Mouse (Mus musculus) brain, embryonic 18.5 days (tissue): Measurements from ENCODE around the gene Tmem52.
"Not testable (repeated sequence)": the region's sequence is repeated elsewhere in the genome, so short reads cannot be mapped to it uniquely, and the experiment has no call there.

Experiments
- DNase-seq: peaks from one replicate; pipeline ENCODE4 v3.0.0-alpha.2; 2012; ENCODE audit warnings: low read depth, low spot score

Gene Tmem52

GRCm38 (mm10) chr4:155471406-155471805 is 2.5 kb downstream of the Tmem52 start:
- DNase-seq: no peak

GRCm38 (mm10) chr4:155472716-155473290 is 3.9 kb downstream of the Tmem52 start:
- DNase-seq: no peak

GRCm38 (mm10) chr4:155473319-155473718 is 4.4 kb downstream of the Tmem52 start:
- DNase-seq: no peak

- DNase-seq: not testable (repeated sequence)
Measured at GRCm38 (mm10) chr4:155473796-155474195, 4.9 kb downstream of the Tmem52 start.

- DNase-seq: no peak
Measured at GRCm38 (mm10) chr4:155481381-155482124, 12.6 kb downstream of the Tmem52 start.

GRCm38 (mm10) chr4:155482125-155482480 is 13.2 kb downstream of the Tmem52 start:
- no peak for DNase-seq

GRCm38 (mm10) chr4:155482733-155483540 is 14.0 kb downstream of the Tmem52 start:
- DNase-seq: no peak

GRCm38 (mm10) chr4:155485521-155485920 is 16.6 kb downstream of the Tmem52 start:
- DNase-seq: no peak

- no peak for DNase-seq
Measured at GRCm38 (mm10) chr4:155487746-155488145, 18.8 kb downstream of the Tmem52 start.

- DNase-seq: no peak
Measured at GRCm38 (mm10) chr4:155488232-155489025, 19.5 kb downstream of the Tmem52 start.

- no peak for DNase-seq
Measured at GRCm38 (mm10) chr4:155489101-155489970, 20.4 kb downstream of the Tmem52 start.

GRCm38 (mm10) chr4:155490456-155490855 is 21.5 kb downstream of the Tmem52 start:
- DNase-seq: no peak

GRCm38 (mm10) chr4:155490990-155491504 is 22.1 kb downstream of the Tmem52 start, which contains the start of gene Gnb1:
TSS of gene Gnb1 (plus strand) at chr4:155491361.
- DNase-seq: peak; percentile 75

GRCm38 (mm10) chr4:155491529-155492130 is 22.7 kb downstream of the Tmem52 start:
- DNase-seq: no peak

- no peak for DNase-seq
Measured at GRCm38 (mm10) chr4:155492131-155492633, 23.3 kb downstream of the Tmem52 start.

- no peak for DNase-seq
Measured at GRCm38 (mm10) chr4:155494891-155495290, 26.0 kb downstream of the Tmem52 start.

- DNase-seq: no peak
Measured at GRCm38 (mm10) chr4:155497963-155498362, 29.0 kb downstream of the Tmem52 start.

GRCm38 (mm10) chr4:155501126-155501525 is 32.2 kb downstream of the Tmem52 start:
- DNase-seq: no peak

GRCm38 (mm10) chr4:155505067-155505466 is 36.2 kb downstream of the Tmem52 start:
- DNase-seq: no peak
